Mouse (Mus musculus): ENCODE measurements at regions not wholly inside any gene's neighbourhood (a gene's known extent, or its start where the extent isn't known, plus 50 kb on each side); places are given as distances from the start of the nearest gene placed in this dataset.

- TF ChIP-seq CTCF (IDR thresholded peaks at IDR 0.05; ENCODE audit: borderline replicate concordance, insufficient read depth, low read depth, low read length): no peak
- TF ChIP-seq POLR2A (IDR thresholded peaks at IDR 0.05; ENCODE audit: borderline replicate concordance, insufficient read depth, low read length): no peak
Measured at GRCm38 (mm10) chr12:73478641-73479040, 67.6 kb downstream of the Tmem30b start.

Data from cerebellum, adult 2 months (tissue).